Mouse (Mus musculus) G1E (cell line): ENCODE measurements around the gene Ell. TPM values are rescaled to one million over a fixed set of nuclear protein-coding genes. Genes with fewer than 3 reads are reported as not detected.
A peak's percentile ranks its signal among the peaks of the same experiment; 100 is the strongest.
"Not testable (repeated sequence)": the region's sequence is repeated elsewhere in the genome, so short reads cannot be mapped to it uniquely, and the experiment has no call there.

ENCODE experiments used
- ATAC-seq: 2 replicates; pipeline ENCODE4 v1.8.0; 2016; ENCODE audit warnings: mild to moderate bottlenecking; ENCODE audit not compliant: insufficient number of reproducible peaks, poor library complexity, low FRiP score, severe bottlenecking; ENCODE audit errors: extremely low read depth
- DNase-seq: peaks from one replicate; pipeline ENCODE4 v3.0.0; 2012; ENCODE audit warnings: low spot score
- H3K27me3 ChIP-seq: 2 replicates; pipeline ENCODE4 v1.6.1; 2012; ENCODE audit warnings: mild to moderate bottlenecking, low read length, inconsistent platforms; ENCODE audit not compliant: insufficient read depth
- H3K36me3 ChIP-seq: replicated peaks from 2 replicates; pipeline ENCODE3; 2012; ENCODE audit warnings: mild to moderate bottlenecking, inconsistent platforms
- H3K4me1 ChIP-seq: 2 replicates; pipeline ENCODE4 v1.6.1; 2012; ENCODE audit warnings: low read depth, low read length, inconsistent platforms, mixed read lengths; ENCODE audit not compliant: insufficient read depth
- H3K4me3 ChIP-seq: 2 replicates; pipeline ENCODE4 v1.5.1; 2012; ENCODE audit warnings: low read depth, mild to moderate bottlenecking, inconsistent platforms, low read length, moderate library complexity, mixed read lengths
- H3K9me3 ChIP-seq: replicated peaks from 2 replicates; pipeline ENCODE4 v1.6.1; 2012; ENCODE audit warnings: inconsistent platforms
- CTCF ChIP-seq: IDR thresholded peaks from 2 replicates; pipeline ENCODE4 v1.5.1; 2012; ENCODE audit warnings: low read depth, low read length, inconsistent platforms, mixed read lengths
- GATA1 ChIP-seq: IDR thresholded peaks from 2 replicates; pipeline ENCODE4 v1.6.1; 2012; ENCODE audit warnings: borderline replicate concordance, low read length, inconsistent platforms, mixed read lengths
- GATA2 ChIP-seq: IDR thresholded peaks from 2 replicates; pipeline ENCODE4 v1.6.1; 2012; ENCODE audit warnings: low read depth, low read length, inconsistent platforms, borderline replicate concordance
- POLR2AphosphoS5 ChIP-seq: IDR thresholded peaks from 2 replicates; pipeline ENCODE4 v1.6.1; 2012; ENCODE audit warnings: low read depth, low read length, inconsistent platforms; ENCODE audit not compliant: insufficient replicate concordance
- TAL1 ChIP-seq: conservative IDR thresholded peaks from 2 replicates; pipeline ENCODE4 v1.6.1; 2012; ENCODE audit warnings: low read depth, low read length, inconsistent platforms, mixed read lengths
- polyA plus RNA-seq: library from polyadenylated mRNA; stranded (reverse); fragments of >175 nt; gene quantifications from 2 replicates; pipeline ENCODE4 v1.2.3, GENCODE M21; 2012
- total RNA-seq, 2 experiments: library from RNA; stranded (forward) in 1 of 2; stranded (reverse) in 1 of 2; fragments of 200-1000 nt in 1 of 2; fragments of >200 nt in 1 of 2; fragmentation: Nextera tagmentation in 1 of 2; gene quantifications; 2 replicates each; pipeline ENCODE4 v1.2.3; 2014 to 2017

Ell gene
- total and polyA plus RNA-seq, 3 experiments, result 7.6 to 56.4 (median 22.7) TPM

- Histone ChIP-seq H3K4me1 (peaks cover 61% of the 10 kb centered on the region), H3K27me3 (no peaks in the 10 kb centered on the region), H3K36me3 (peaks cover 65% of the 10 kb centered on the region), H3K9me3 (no peaks in the 10 kb centered on the region), H3K4me3 (peak within 1 kb of the TSS; percentile 81)
- peak; percentile 72 for ATAC-seq
- peak; percentile 95 for DNase-seq
- TF ChIP-seq GATA2 (no peak), CTCF (peak; percentile 74), GATA1 (no peak), TAL1 (no peak)
These were observed 32.8 kb upstream of the Ell start, which contains the start of gene Rex1bd for GRCm38 (mm10) chr8:70506328-70507026. TSS of gene Rex1bd (minus strand) at chr8:70506752.

- ATAC-seq (no peak), DNase-seq (no peak)
- TF ChIP-seq CTCF (no peak), POLR2AphosphoS5 (peak; percentile 81; the same call in 1 of the 2 replicates)
- H3K9me3 ChIP-seq, result no peaks in the 10 kb centered on the region
- peaks cover 66% of the 10 kb centered on the region for H3K4me1 ChIP-seq
- H3K4me3 ChIP-seq, result peak overlapping the region; percentile 81; the same call in 1 of the 2 replicates
- H3K36me3 ChIP-seq, result peaks cover 70% of the 10 kb centered on the region
- no peaks in the 10 kb centered on the region for H3K27me3 ChIP-seq
These were observed 32.2 kb upstream of the Ell start for GRCm38 (mm10) chr8:70507027-70507393.

- no peak for ATAC-seq
- H3K27me3 ChIP-seq, result no peaks in the 10 kb centered on the region
- no peaks in the 10 kb centered on the region for H3K9me3 ChIP-seq
- DNase-seq, result no peak
- H3K4me1 ChIP-seq, result peaks cover 69% of the 10 kb centered on the region
- no peak for TF ChIP-seq GATA1
- peak; percentile 57; the same call in 1 of the 2 replicates for TF ChIP-seq POLR2AphosphoS5
- H3K36me3 ChIP-seq, result peaks cover 71% of the 10 kb centered on the region
- H3K4me3 ChIP-seq, result peak overlapping the region; percentile 92
These were observed 29.8 kb upstream of the Ell start for GRCm38 (mm10) chr8:70509281-70509952.

GRCm38 (mm10) chr8:70510228-70510915 lies 28.9 kb upstream of the Ell start, which contains the start of gene Uba52:
TSS of gene Uba52 (minus strand) at chr8:70510801.
- no peaks in the 10 kb centered on the region for H3K27me3 ChIP-seq
- H3K4me3 ChIP-seq, result peak within 1 kb of the TSS; percentile 92
- ATAC-seq, result peak; percentile 46
- peaks cover 66% of the 10 kb centered on the region for H3K4me1 ChIP-seq
- no peaks in the 10 kb centered on the region for H3K9me3 ChIP-seq
- DNase-seq, result peak; percentile 89
- TF ChIP-seq POLR2AphosphoS5 (no peak), GATA2 (no peak), TAL1 (no peak), CTCF (no peak), GATA1 (no peak)
- peaks cover 71% of the 10 kb centered on the region for H3K36me3 ChIP-seq

- not testable (repeated sequence) for DNase-seq, H3K27me3 ChIP-seq, ATAC-seq, H3K9me3 ChIP-seq
- Histone ChIP-seq H3K4me3 (peak overlapping the region; percentile 92), H3K4me1 (peaks cover 61% of the 10 kb centered on the region), H3K36me3 (peaks cover 73% of the 10 kb centered on the region)
These were observed 28.1 kb upstream of the Ell start for GRCm38 (mm10) chr8:70511174-70511573.

GRCm38 (mm10) chr8:70511770-70512169 lies 27.5 kb upstream of the Ell start:
- H3K4me3 ChIP-seq, result peak overlapping the region; percentile 3; the same call in 1 of the 2 replicates
- TF ChIP-seq POLR2AphosphoS5, result peak; percentile 71; the same call in 1 of the 2 replicates
- TF ChIP-seq GATA1, result no peak
- no peak for TF ChIP-seq GATA2
- H3K36me3 ChIP-seq, result peaks cover 79% of the 10 kb centered on the region
- DNase-seq (no peak), ATAC-seq (no peak)
- peaks cover 65% of the 10 kb centered on the region for H3K4me1 ChIP-seq
- no peaks in the 10 kb centered on the region for H3K27me3 ChIP-seq
- H3K9me3 ChIP-seq, result no peaks in the 10 kb centered on the region
